Mouse (Mus musculus) kidney, embryonic 15.5 days (tissue): ENCODE results near the gene Psmb11. TPM values are rescaled to one million over a fixed set of nuclear protein-coding genes. Genes with fewer than 3 reads are reported as not detected.

Experiments
- ATAC-seq: fragments of 200-750 bp; cut with Nextera tagmentation; replicated peaks from 2 replicates; pipeline ENCODE4 v1.8.0; 2017; ENCODE audit warnings: moderate TSS enrichment; ENCODE audit not compliant: low FRiP score
- H3K27ac ChIP-seq: fragments of 300-500 bp; sonication (generic); 2 replicates; pipeline ENCODE4 v1.5.1; 2015; ENCODE audit warnings: mild to moderate bottlenecking, inconsistent platforms
- H3K27me3 ChIP-seq: fragments of 300-500 bp; sonication (generic); 2 replicates; pipeline ENCODE4 v1.6.1; 2015; ENCODE audit warnings: inconsistent platforms
- H3K36me3 ChIP-seq: fragments of 300-500 bp; sonication (generic); 2 replicates; pipeline ENCODE4 v1.6.1; 2015; ENCODE audit warnings: inconsistent platforms
- H3K4me1 ChIP-seq: fragments of 300-500 bp; sonication (generic); 2 replicates; pipeline ENCODE4 v1.6.1; 2015; ENCODE audit warnings: inconsistent platforms
- H3K4me2 ChIP-seq: fragments of 300-500 bp; sonication (generic); 2 replicates; pipeline ENCODE4 v1.6.1; 2015; ENCODE audit warnings: moderate library complexity, mild to moderate bottlenecking, inconsistent platforms
- H3K4me3 ChIP-seq: fragments of 300-500 bp; sonication (generic); replicated peaks from 2 replicates; pipeline ENCODE4 v1.5.1; 2015; ENCODE audit warnings: mild to moderate bottlenecking, inconsistent platforms
- H3K9ac ChIP-seq: fragments of 300-500 bp; sonication (generic); 2 replicates; pipeline ENCODE4 v1.6.1; 2015; ENCODE audit warnings: mild to moderate bottlenecking, inconsistent platforms
- H3K9me3 ChIP-seq: fragments of 300-500 bp; sonication (generic); replicated peaks from 2 replicates; pipeline ENCODE4 v1.6.1; 2016; ENCODE audit warnings: inconsistent platforms
- WGBS: fragments of 180-500 bp; shearing (Covaris S2); methylation state at CpG from one replicate; pipeline ENCODE4 v1.1.7; 2015; ENCODE audit warnings: mixed read lengths; 5-methylcytosine and 5-hydroxymethylcytosine counted together
- polyA plus RNA-seq: library from polyadenylated mRNA; unstranded; fragments of >200 nt; fragmentation: Nextera tagmentation; extraction: Ambion mirVana; gene quantifications from 2 replicates; pipeline ENCODE4 v1.2.1, GENCODE M21; 2015

Psmb11 gene
- polyA plus RNA-seq, 1 experiment from 2014 or later, result not detected

DNA sequence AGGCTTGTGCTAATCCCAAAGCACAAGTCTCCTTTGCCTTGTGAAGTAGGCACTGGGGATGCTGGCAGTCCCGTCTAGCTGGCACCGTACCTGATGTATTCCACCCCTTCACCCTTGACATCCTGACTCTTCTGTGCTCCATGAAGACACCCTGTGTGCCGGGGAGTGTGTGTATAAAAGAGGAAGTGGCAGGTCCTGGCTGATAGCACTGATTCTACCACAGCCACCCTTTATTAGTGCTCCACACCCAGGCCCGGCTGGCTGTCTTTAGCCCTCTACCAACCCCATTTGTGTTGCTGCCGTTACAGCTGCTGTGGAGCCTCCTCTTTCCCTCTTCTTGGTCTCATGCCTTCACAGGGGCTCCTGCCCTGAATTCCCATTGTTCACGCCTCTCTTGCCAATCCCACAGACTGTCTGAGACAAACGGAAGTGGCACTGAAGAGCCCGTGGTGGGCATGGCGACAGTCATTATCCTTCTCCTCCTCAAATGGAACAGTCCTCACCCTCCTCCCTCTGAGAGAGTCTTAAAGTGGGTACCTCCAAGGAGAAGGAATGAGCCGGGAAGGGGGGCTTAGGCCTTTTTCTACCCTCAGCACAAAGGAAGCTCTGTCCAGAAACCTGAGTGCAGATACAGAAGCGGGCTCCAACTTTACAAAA lies 9.5 kb downstream of the Psmb11 start:
- no peaks in the 10 kb centered on the region for H3K9me3 ChIP-seq
- 82% methylated on average over 11 of the region's 11 CpGs for WGBS

GRCm38 (mm10) chr14:54631240-54631599 lies 10.0 kb downstream of the Psmb11 start:
- Histone ChIP-seq H3K36me3 (peaks cover 56% of the 10 kb centered on the region), H3K9me3 (no peaks in the 10 kb centered on the region), H3K27me3 (no peaks in the 10 kb centered on the region), H3K4me1 (no peaks in the 10 kb centered on the region), H3K4me3 (no peak overlapping the region), H3K9ac (no peak overlapping the region), H3K27ac (no peak overlapping the region), H3K4me2 (no peak overlapping the region)
- WGBS, result 67% methylated on average over 4 of the region's 4 CpGs
- no peak for ATAC-seq

More for the DNA sequence above, 9.5 kb downstream of the Psmb11 start:
- Histone ChIP-seq H3K4me2 (no peak overlapping the region), H3K27me3 (no peaks in the 10 kb centered on the region), H3K9ac (no peak overlapping the region), H3K4me3 (no peak overlapping the region), H3K27ac (no peak overlapping the region), H3K36me3 (peaks cover 51% of the 10 kb centered on the region), H3K4me1 (no peaks in the 10 kb centered on the region)
- ATAC-seq, result no peak

DNA sequence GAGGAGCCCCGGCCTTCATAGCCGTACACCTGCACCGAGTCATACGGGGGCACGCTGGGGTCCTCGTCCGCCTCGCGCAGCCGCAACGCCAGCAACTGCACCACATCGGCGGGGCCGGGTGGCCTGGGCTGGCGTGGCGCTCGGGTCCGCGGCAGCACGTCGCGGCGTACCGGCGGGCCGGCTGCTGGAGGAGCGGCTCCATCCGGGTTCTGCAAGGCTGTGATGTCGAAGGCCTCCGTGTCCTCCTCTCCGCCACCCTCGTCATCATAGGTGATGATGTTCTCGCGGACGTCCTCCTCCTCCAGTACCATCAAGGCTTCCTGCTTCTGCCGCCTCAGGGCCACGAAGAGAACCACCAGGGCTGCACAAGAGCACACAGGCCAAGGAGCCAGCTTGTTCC lies 11.0 kb downstream of the Psmb11 start:
- WGBS, result 92% methylated on average over 37 of the region's 37 CpGs
- H3K4me2 ChIP-seq, result no peak overlapping the region
- ATAC-seq, result no peak
- H3K36me3 ChIP-seq, result peaks cover 66% of the 10 kb centered on the region
- H3K4me3 ChIP-seq, result no peak overlapping the region
- H3K27me3 ChIP-seq, result no peaks in the 10 kb centered on the region
- no peak overlapping the region for H3K27ac ChIP-seq
- no peaks in the 10 kb centered on the region for H3K4me1 ChIP-seq
- no peak overlapping the region for H3K9ac ChIP-seq
- H3K9me3 ChIP-seq, result no peaks in the 10 kb centered on the region

DNA sequence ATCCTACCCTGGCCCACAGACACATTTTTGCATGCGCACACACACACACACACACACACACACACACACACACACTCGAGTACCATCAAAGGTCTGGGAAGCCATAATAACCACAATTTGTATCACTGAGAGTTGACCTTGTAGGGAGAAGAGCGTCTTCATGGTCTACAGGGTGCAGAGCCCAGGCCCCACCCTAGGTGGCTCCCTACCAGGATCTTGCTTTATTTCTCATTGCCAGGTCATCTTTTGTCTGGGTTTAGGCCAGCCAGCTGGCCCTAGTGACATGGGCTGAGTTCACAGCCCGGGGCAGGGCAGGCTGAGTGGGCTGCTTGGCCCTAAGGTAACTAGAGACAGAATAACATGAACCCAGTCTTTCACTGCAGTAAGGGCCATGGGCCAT lies 12.9 kb downstream of the Psmb11 start:
- H3K36me3 ChIP-seq, result peaks cover 84% of the 10 kb centered on the region
- 87% methylated on average over 4 of the region's 4 CpGs for WGBS
- H3K27me3 ChIP-seq, result no peaks in the 10 kb centered on the region
- ATAC-seq, result no peak
- no peak overlapping the region for H3K27ac ChIP-seq
- no peak overlapping the region for H3K9ac ChIP-seq
- no peak overlapping the region for H3K4me2 ChIP-seq
- H3K4me3 ChIP-seq, result no peak overlapping the region
- no peaks in the 10 kb centered on the region for H3K9me3 ChIP-seq
- peaks cover 4% of the 10 kb centered on the region for H3K4me1 ChIP-seq

GRCm38 (mm10) chr14:54636954-54637353 lies 15.7 kb downstream of the Psmb11 start:
- no peaks in the 10 kb centered on the region for H3K27me3 ChIP-seq
- peaks cover 65% of the 10 kb centered on the region for H3K36me3 ChIP-seq
- no peak overlapping the region for H3K4me2 ChIP-seq
- H3K4me1 ChIP-seq, result peaks cover 25% of the 10 kb centered on the region
- no peaks in the 10 kb centered on the region for H3K9me3 ChIP-seq
- ATAC-seq, result no peak
- no peak overlapping the region for H3K4me3 ChIP-seq
- H3K9ac ChIP-seq, result no peak overlapping the region
- 61% methylated on average over 8 of the region's 8 CpGs for WGBS
- no peak overlapping the region for H3K27ac ChIP-seq

DNA sequence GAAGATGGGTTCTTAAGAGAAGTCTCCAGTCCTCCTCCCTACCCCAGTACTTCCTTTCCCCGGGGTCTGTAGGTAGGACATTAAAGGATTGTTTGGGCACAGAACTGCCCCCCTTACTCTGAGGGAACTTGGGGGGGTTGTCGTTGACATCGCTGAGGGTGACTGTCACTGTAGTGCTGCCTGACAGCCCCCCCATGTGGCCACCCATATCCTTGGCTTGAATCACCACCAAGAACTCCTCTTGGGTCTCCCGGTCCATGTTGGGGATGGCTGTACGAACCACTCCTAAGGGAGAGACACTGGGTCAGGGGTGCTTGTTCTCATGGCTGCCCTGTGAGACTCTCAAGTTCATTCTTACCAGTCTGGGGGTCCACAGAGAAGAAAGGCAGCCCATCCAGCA lies 17.0 kb downstream of the Psmb11 start:
- Histone ChIP-seq H3K9ac (no peak overlapping the region), H3K4me3 (no peak overlapping the region), H3K4me1 (peaks cover 25% of the 10 kb centered on the region), H3K36me3 (peaks cover 65% of the 10 kb centered on the region), H3K4me2 (no peak overlapping the region), H3K9me3 (no peaks in the 10 kb centered on the region), H3K27ac (no peak overlapping the region), H3K27me3 (no peaks in the 10 kb centered on the region)
- no peak for ATAC-seq
- 72% methylated on average over 5 of the region's 5 CpGs for WGBS

DNA sequence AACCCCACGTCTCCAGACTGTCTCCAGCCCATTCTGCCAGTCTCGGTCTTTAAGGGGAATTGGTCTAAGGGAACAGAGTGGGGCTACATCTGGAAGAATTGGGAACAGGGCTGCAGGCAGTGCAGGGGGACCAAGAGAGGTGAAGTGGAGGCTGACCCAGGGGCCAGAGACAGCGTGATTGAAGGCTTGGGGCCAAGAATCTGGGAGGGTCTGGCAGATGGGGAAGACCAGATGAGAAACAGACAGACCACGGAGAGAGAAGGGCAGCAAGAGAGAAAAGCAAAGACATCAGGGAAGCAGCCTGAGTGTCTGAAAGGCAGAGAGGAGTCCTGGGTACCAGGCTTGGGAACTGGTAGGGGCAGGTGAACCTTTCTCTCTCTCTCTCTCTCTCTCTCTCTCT lies 18.9 kb downstream of the Psmb11 start:
- Histone ChIP-seq H3K27ac (no peak overlapping the region), H3K9ac (0 out of 2 replicates have a peak overlapping the region, but pooled peaks have one; percentile 37), H3K27me3 (no peaks in the 10 kb centered on the region), H3K36me3 (peaks cover 66% of the 10 kb centered on the region), H3K4me3 (peak overlapping the region; percentile 78), H3K4me2 (peak overlapping the region; percentile 99), H3K4me1 (peaks cover 25% of the 10 kb centered on the region), H3K9me3 (no peaks in the 10 kb centered on the region)
- 7% methylated on average over 4 of the region's 4 CpGs for WGBS
- ATAC-seq, result no peak

DNA sequence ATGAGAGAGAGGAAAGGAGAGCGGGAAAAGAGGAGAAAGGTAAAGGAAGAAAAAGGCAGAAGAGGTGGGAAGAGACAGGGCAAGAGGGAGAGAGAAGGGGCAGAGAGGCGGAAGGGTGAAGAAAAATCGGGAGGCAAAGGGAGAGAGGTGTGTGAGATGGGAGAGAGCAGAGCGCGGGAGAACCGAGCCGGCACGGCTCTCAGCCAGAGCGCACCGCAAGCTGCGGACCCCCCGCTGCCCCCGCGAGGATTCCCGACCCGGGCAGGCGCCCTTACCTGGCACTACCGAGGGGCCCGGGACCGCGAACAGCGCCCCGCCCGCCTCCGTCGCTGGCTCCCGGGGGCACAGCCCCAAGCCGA lies 19.7 kb downstream of the Psmb11 start, which contains the start of gene Gm17606:
Gene Gm17606, plus strand, starts transcription at position 7 of the 359 bp plus-strand sequence.
- Histone ChIP-seq H3K9ac (peak within 1 kb of the TSS; percentile 87), H3K27ac (peak within 1 kb of the TSS; percentile 82), H3K36me3 (peaks cover 70% of the 10 kb centered on the region), H3K9me3 (no peaks in the 10 kb centered on the region), H3K27me3 (no peaks in the 10 kb centered on the region), H3K4me1 (peaks cover 25% of the 10 kb centered on the region), H3K4me3 (peak within 1 kb of the TSS; percentile 78), H3K4me2 (peak within 1 kb of the TSS; percentile 99)
- ATAC-seq, result no peak; the same call in 1 of the 2 replicates
- under 1% methylated on average over 28 of the region's 28 CpGs for WGBS

GRCm38 (mm10) chr14:54641305-54641969 lies 20.2 kb downstream of the Psmb11 start, which contains the start of gene Cdh24:
Gene Cdh24, minus strand, starts transcription at chr14:54641364.
- Histone ChIP-seq H3K4me3 (peak within 1 kb of the TSS; percentile 78), H3K4me1 (peaks cover 25% of the 10 kb centered on the region), H3K9me3 (no peaks in the 10 kb centered on the region), H3K4me2 (peak within 1 kb of the TSS; percentile 99), H3K36me3 (peaks cover 71% of the 10 kb centered on the region), H3K27ac (peak within 1 kb of the TSS; percentile 82), H3K27me3 (no peaks in the 10 kb centered on the region), H3K9ac (peak within 1 kb of the TSS; percentile 87)
- under 1% methylated on average over 48 of the region's 52 CpGs for WGBS
- ATAC-seq, result peak; percentile 95

- WGBS, result 81% methylated on average over 25 of the region's 25 CpGs
- Histone ChIP-seq H3K9ac (no peak overlapping the region), H3K36me3 (peaks cover 71% of the 10 kb centered on the region)
Observed at GRCm38 (mm10) chr14:54642224-54642944, 21.2 kb downstream of the Psmb11 start.

GRCm38 (mm10) chr14:54643011-54643410 lies 21.8 kb downstream of the Psmb11 start:
- Histone ChIP-seq H3K4me1 (peaks cover 25% of the 10 kb centered on the region), H3K9me3 (no peaks in the 10 kb centered on the region), H3K27ac (0 out of 2 replicates have a peak overlapping the region, but pooled peaks have one; percentile 9), H3K4me2 (no peak overlapping the region), H3K4me3 (no peak overlapping the region), H3K9ac (no peak overlapping the region), H3K36me3 (peaks cover 71% of the 10 kb centered on the region), H3K27me3 (no peaks in the 10 kb centered on the region)
- ATAC-seq, result no peak
- WGBS, result 92% methylated on average over 2 of the region's 2 CpGs

More at GRCm38 (mm10) chr14:54642224-54642944, 21.2 kb downstream of the Psmb11 start:
- Histone ChIP-seq H3K9me3 (no peaks in the 10 kb centered on the region), H3K4me3 (no peak overlapping the region), H3K4me2 (no peak overlapping the region), H3K27ac (peak overlapping the region; percentile 82; the same call in 1 of the 2 replicates), H3K27me3 (no peaks in the 10 kb centered on the region), H3K4me1 (peaks cover 25% of the 10 kb centered on the region)
- no peak for ATAC-seq

DNA sequence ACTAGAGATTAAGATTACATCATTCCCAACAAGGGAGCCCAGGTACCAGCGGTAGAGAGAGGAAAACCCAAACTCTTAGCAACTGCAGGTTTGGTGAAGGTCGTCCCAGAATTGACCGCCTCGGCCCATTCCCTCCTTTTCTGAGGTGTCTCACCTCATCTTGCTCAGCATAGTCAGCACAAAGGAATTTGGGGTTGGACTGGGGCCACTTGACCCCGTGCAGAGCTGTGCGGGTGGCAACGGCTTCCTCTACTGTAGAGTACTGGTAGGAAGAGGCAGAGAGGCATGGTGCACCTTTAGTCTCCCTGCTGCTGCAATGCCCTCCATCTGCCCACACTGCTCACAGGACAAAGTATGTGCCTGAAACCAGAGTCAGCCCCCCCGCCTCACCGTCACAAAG lies 23.1 kb downstream of the Psmb11 start:
- 85% methylated on average over 9 of the region's 9 CpGs for WGBS
- Histone ChIP-seq H3K4me2 (no peak overlapping the region), H3K27ac (no peak overlapping the region), H3K9me3 (no peaks in the 10 kb centered on the region), H3K27me3 (no peaks in the 10 kb centered on the region), H3K4me3 (no peak overlapping the region), H3K4me1 (peaks cover 28% of the 10 kb centered on the region), H3K9ac (no peak overlapping the region), H3K36me3 (peaks cover 71% of the 10 kb centered on the region)
- no peak for ATAC-seq
